Mouse (Mus musculus) brain, embryonic 14.5 days (tissue): ENCODE measurements at regions not wholly inside any gene's neighbourhood (a gene's known extent, or its start where the extent isn't known, plus 50 kb on each side); places are given as distances from the start of the nearest gene placed in this dataset.

Experiments
- CTCF ChIP-seq: fragments of 200-500 bp; IDR thresholded peaks from 2 replicates; pipeline ENCODE4 v1.5.1; 2012; ENCODE audit warnings: inconsistent platforms, mild to moderate bottlenecking, moderate library complexity, borderline replicate concordance; ENCODE audit not compliant: insufficient read depth, insufficient read length; ENCODE audit errors: extremely low read depth
- POLR2A ChIP-seq: fragments of 200-500 bp; IDR thresholded peaks from 2 replicates; pipeline ENCODE4 v1.6.1; 2012; ENCODE audit warnings: mild to moderate bottlenecking, inconsistent platforms, borderline replicate concordance; ENCODE audit not compliant: poor library complexity, insufficient read depth, insufficient read length, severe bottlenecking; ENCODE audit errors: extremely low read depth

DNA sequence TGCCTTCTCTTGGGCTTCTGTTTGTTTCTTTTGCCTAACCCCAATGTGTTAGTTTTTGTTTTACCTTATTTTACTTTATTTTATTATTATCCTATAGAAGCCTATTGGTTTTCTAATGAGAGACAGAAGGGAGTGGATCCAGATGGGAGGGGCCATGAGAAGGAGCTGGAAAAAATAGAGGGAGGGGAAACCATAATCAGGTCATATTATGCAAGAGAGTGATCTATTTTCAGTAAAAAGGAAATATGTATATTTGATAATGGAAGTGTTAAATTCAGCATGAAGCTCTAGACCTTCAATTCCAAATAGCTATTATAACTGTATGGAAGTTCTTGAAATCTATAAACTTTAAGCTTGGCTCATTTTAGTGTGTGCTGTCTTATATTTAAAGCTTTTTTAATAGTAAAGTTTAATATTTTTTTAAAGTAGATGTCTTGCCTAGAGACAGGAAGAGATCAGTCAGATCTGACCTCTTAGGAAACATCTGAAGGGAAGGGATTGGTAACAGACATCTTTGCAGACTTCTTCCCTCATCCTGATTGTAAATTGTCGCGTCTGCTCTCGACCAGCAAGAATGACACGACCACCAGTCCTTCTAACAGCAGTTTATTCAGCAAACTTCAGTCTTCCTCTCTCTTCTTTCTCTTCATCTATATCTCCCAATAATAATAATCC lies 87.8 kb upstream of the Supt20 start:
- TF ChIP-seq CTCF (no peak), POLR2A (no peak)
